Mouse (Mus musculus): Measurements from ENCODE around the gene Twsg1. TPM values are rescaled to one million over a fixed set of nuclear protein-coding genes. Genes with fewer than 3 reads are reported as not detected.

Twsg1 gene
- total and polyA plus RNA-seq, 2 experiments from 2014 or later = 42.2 to 45.3 TPM

DNA sequence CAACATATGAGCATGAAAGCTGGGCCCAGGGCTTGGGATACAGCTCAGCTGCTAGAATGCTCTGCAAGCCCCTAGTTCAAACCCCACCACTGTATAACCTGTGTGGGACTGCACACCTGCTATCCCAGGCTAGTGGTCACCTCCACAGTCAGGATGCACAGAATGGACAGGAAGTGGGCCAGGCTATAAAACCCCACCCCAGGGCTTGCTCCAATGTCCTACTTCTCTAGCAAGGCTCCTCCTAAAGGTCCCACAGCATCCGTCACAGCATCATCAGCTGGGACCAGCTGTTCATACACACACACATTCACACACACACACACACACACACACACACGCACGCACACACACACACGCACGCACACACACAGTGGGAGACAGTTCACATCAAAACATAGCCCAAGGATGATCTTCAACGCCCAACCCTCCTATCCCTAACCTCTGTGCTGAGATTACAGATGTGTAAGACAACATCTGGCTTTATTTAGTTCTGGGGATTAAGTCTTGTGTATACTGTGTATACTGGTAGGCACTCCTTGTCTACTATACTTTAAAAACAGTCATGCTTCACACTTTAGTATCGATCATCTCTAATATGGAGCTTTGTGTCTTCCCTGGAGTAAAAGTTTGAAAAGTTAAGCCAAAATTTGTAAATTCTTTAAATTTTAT, 20.7 kb downstream of the Twsg1 start:
- Histone ChIP-seq H3K9ac (replicated peaks; ENCODE audit: low read length, poor library complexity, severe bottlenecking) (no peak overlapping the region), H3K36me3 (ENCODE audit: insufficient read depth, low read length) (peaks cover 37% of the 10 kb centered on the region), H3K27ac (ENCODE audit: low read depth, low read length) (no peak overlapping the region), H3K4me3 (ENCODE audit: low read depth, low read length) (no peak overlapping the region), H3K9me3 (ENCODE audit: low read length) (no peaks in the 10 kb centered on the region), H3K4me1 (ENCODE audit: insufficient read depth, low read length) (no peaks in the 10 kb centered on the region), H3K27me3 (ENCODE audit: insufficient read depth, low read length) (no peaks in the 10 kb centered on the region), H3K4me2 (ENCODE audit: low read depth, low read length, poor library complexity, severe bottlenecking) (no peak overlapping the region)
- DNase-seq (ENCODE audit: low spot score) = no peak
- no peak for ATAC-seq (ENCODE audit: low FRiP score)
- no peak for TF ChIP-seq CTCF (IDR thresholded peaks at IDR 0.05)
- WGBS = 89% methylated on average over 7 of the region's 7 CpGs

DNA sequence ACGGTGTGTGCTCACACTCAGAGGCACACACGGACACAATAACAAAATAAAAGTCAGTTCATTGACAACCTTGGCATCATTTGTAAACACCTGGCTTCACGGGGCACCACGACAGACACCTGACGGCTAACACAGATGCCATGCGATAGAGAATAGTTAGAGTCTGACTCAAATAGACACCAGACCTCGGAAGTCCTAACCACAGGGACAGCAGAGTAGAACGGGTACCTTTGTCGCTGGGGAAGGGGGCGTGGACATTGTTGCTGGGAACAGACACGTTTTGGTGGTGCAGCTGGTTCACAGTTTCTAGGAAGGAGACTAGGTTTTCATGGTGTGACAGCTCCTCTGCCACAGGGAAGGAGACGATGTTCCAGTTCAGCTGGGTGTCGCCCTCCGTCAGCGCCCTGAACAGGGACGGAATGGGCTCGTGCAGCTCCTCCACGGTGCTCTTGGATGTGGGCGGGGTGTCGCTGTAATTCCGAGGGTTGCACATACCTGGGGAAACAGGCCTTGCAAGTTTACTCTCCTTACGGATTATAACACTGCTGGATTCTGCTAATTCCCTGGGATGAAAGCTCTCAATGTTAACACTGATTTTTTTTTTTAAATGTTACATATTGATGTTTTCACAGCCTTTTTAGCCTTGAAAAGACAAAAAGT, 21.6 kb downstream of the Twsg1 start:
- H3K27me3 ChIP-seq (ENCODE audit: insufficient read depth, low read length) = no peaks in the 10 kb centered on the region
- no peaks in the 10 kb centered on the region for H3K9me3 ChIP-seq (ENCODE audit: low read length)
- H3K4me1 ChIP-seq (ENCODE audit: insufficient read depth, low read length) = no peaks in the 10 kb centered on the region
- H3K9ac ChIP-seq (replicated peaks; ENCODE audit: low read length, poor library complexity, severe bottlenecking) = no peak overlapping the region
- DNase-seq (ENCODE audit: low spot score) = no peak
- no peak overlapping the region for H3K4me2 ChIP-seq (ENCODE audit: low read depth, low read length, poor library complexity, severe bottlenecking)
- no peak for ATAC-seq (ENCODE audit: low FRiP score)
- 90% methylated on average over 22 of the region's 22 CpGs for WGBS
- no peak for TF ChIP-seq CTCF (IDR thresholded peaks at IDR 0.05)
- no peak overlapping the region for H3K4me3 ChIP-seq (ENCODE audit: low read depth, low read length)
- H3K27ac ChIP-seq (ENCODE audit: low read depth, low read length) = no peak overlapping the region
- H3K36me3 ChIP-seq (ENCODE audit: insufficient read depth, low read length) = peaks cover 40% of the 10 kb centered on the region

DNA sequence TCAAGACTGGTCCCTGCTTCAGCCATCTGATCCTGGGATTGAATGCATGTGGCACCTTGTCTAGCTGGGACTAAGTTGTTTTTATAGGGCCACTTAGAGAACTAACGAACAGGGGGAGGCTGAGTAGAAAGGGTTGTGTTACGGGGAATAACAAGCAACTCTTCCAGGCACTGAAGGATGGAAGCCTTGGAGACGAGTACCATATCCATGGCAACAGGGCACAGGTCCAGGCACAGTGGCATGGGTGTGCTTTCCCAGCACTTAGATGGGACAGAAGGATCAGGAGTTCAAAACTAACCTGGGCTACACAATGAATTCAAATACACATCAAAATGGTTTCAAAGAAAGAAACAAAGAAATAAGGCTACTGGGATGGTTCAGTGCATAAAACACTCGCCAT, 23.9 kb downstream of the Twsg1 start:
- DNase-seq (ENCODE audit: low spot score) (peak; percentile 43), ATAC-seq (ENCODE audit: low FRiP score) (no peak)
- Histone ChIP-seq H3K27me3 (ENCODE audit: insufficient read depth, low read length) (no peaks in the 10 kb centered on the region), H3K4me1 (ENCODE audit: insufficient read depth, low read length) (no peaks in the 10 kb centered on the region), H3K9me3 (ENCODE audit: low read length) (no peaks in the 10 kb centered on the region), H3K27ac (ENCODE audit: low read depth, low read length) (no peak overlapping the region), H3K4me3 (ENCODE audit: low read depth, low read length) (no peak overlapping the region), H3K4me2 (ENCODE audit: low read depth, low read length, poor library complexity, severe bottlenecking) (no peak overlapping the region), H3K9ac (replicated peaks; ENCODE audit: low read length, poor library complexity, severe bottlenecking) (no peak overlapping the region), H3K36me3 (ENCODE audit: insufficient read depth, low read length) (peaks cover 44% of the 10 kb centered on the region)
- TF ChIP-seq CTCF (IDR thresholded peaks at IDR 0.05) = no peak
- 72% methylated on average over 4 of the region's 4 CpGs for WGBS

DNA sequence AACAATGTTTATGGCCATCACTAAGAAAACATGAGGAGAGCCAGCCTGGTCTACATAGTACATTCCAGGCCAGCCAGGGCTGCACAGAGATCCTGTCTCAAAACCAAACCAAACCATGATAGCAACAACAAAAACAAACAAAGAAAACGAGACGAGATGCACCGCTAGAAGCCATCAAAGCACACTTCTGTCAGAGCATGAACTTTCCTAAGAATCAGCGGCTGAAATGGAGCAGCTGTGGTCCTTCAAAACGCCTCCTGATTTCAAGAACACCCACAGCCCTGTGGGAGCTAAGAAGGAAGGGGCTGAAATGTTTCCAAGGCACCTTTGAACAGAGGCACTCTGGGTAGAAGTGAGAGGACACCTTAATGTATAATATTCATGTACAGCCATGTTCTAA, 26.8 kb downstream of the Twsg1 start:
- H3K27me3 ChIP-seq (ENCODE audit: insufficient read depth, low read length) = no peaks in the 10 kb centered on the region
- 69% methylated on average over 5 of the region's 5 CpGs for WGBS
- H3K27ac ChIP-seq (ENCODE audit: low read depth, low read length) = no peak overlapping the region
- H3K4me2 ChIP-seq (ENCODE audit: low read depth, low read length, poor library complexity, severe bottlenecking) = no peak overlapping the region
- no peak for DNase-seq (ENCODE audit: low spot score)
- no peaks in the 10 kb centered on the region for H3K9me3 ChIP-seq (ENCODE audit: low read length)
- no peak for TF ChIP-seq CTCF (IDR thresholded peaks at IDR 0.05)
- no peak overlapping the region for H3K4me3 ChIP-seq (ENCODE audit: low read depth, low read length)
- ATAC-seq (ENCODE audit: low FRiP score) = no peak
- peaks cover 40% of the 10 kb centered on the region for H3K36me3 ChIP-seq (ENCODE audit: insufficient read depth, low read length)
- H3K9ac ChIP-seq (replicated peaks; ENCODE audit: low read length, poor library complexity, severe bottlenecking) = no peak overlapping the region
- no peaks in the 10 kb centered on the region for H3K4me1 ChIP-seq (ENCODE audit: insufficient read depth, low read length)

DNA sequence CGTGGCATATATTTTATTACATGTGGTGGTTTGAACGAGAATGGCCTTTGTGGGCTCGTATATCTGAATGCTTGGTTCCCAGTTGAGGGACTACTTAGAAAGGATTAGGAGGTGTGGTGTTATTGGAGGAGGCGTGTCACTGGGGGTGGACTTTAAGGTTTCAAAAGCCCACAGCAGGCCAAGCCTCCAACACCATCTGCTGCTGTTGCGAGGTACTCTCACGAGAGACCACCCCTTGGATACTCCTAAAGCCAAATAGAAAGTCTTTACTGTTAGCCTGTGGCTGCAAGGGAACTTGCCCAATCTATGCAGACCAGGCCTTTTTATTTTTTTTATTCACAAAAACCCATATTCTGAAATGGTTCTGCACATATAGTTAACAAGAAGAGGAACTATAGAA, 29.1 kb downstream of the Twsg1 start:
- Histone ChIP-seq H3K36me3 (ENCODE audit: insufficient read depth, low read length) (peaks cover 33% of the 10 kb centered on the region), H3K27ac (ENCODE audit: low read depth, low read length) (no peak overlapping the region), H3K9me3 (ENCODE audit: low read length) (no peaks in the 10 kb centered on the region), H3K4me3 (ENCODE audit: low read depth, low read length) (no peak overlapping the region), H3K4me2 (ENCODE audit: low read depth, low read length, poor library complexity, severe bottlenecking) (no peak overlapping the region), H3K9ac (replicated peaks; ENCODE audit: low read length, poor library complexity, severe bottlenecking) (no peak overlapping the region), H3K27me3 (ENCODE audit: insufficient read depth, low read length) (no peaks in the 10 kb centered on the region), H3K4me1 (ENCODE audit: insufficient read depth, low read length) (no peaks in the 10 kb centered on the region)
- ATAC-seq (ENCODE audit: low FRiP score) (no peak), DNase-seq (ENCODE audit: low spot score) (no peak)
- no peak for TF ChIP-seq CTCF (IDR thresholded peaks at IDR 0.05)
- WGBS = 74% methylated on average over 6 of the region's 6 CpGs

DNA sequence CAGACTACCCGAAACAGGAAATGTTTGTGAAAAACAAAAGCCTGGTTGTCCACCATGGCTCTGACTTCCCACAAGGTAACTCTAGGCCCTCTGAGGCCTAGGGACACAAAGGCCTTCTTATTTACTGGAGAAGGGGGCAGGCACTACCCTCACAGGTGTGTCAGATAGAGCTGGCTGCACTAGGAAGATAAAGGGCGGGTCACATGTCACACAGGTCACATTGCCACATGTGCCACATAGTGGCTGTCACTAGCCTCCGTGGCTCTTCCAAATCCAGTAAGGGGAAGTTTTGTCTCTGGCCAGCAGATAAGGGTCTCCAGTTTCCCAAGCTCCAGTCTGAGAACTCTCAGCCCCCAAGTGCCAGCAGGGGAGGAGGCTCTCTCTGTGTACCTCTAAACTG, 31.8 kb downstream of the Twsg1 start:
- ATAC-seq (ENCODE audit: low FRiP score) = no peak
- Histone ChIP-seq H3K4me3 (ENCODE audit: low read depth, low read length) (no peak overlapping the region), H3K36me3 (ENCODE audit: insufficient read depth, low read length) (peaks cover 14% of the 10 kb centered on the region; the same call in 1 of the 2 replicates), H3K27ac (ENCODE audit: low read depth, low read length) (no peak overlapping the region), H3K4me1 (ENCODE audit: insufficient read depth, low read length) (no peaks in the 10 kb centered on the region), H3K4me2 (ENCODE audit: low read depth, low read length, poor library complexity, severe bottlenecking) (no peak overlapping the region), H3K9me3 (ENCODE audit: low read length) (no peaks in the 10 kb centered on the region), H3K27me3 (ENCODE audit: insufficient read depth, low read length) (no peaks in the 10 kb centered on the region), H3K9ac (replicated peaks; ENCODE audit: low read length, poor library complexity, severe bottlenecking) (no peak overlapping the region)
- DNase-seq (ENCODE audit: low spot score) = no peak
- no peak for TF ChIP-seq CTCF (IDR thresholded peaks at IDR 0.05)
- 89% methylated on average over 3 of the region's 3 CpGs for WGBS
